Mouse (Mus musculus) spleen, adult 2 months (tissue): ENCODE data around the gene Sectm1a. TPM values are rescaled to one million over a fixed set of nuclear protein-coding genes. Genes with fewer than 3 reads are reported as not detected.

ENCODE experiments used
- DNase-seq, 2 experiments: peaks; one replicate each; pipeline versions ENCODE4 v3.0.0 to v3.0.0-alpha.2; 2012 to 2021; ENCODE audit warnings: low spot score in 2 of 2, low read depth in 1 of 2
- H3K27ac ChIP-seq: fragments of 200-500 bp; 2 replicates; pipeline ENCODE4 v1.5.1; 2012; ENCODE audit warnings: low read length, inconsistent platforms; ENCODE audit not compliant: insufficient read depth
- H3K27me3 ChIP-seq: fragments of 200-500 bp; 2 replicates; pipeline ENCODE4 v1.6.1; 2012; ENCODE audit warnings: mild to moderate bottlenecking, moderate library complexity, low read length, inconsistent platforms; ENCODE audit not compliant: control insufficient read depth, insufficient read depth
- H3K36me3 ChIP-seq: fragments of 200-500 bp; 2 replicates; pipeline ENCODE4 v1.6.1; 2012; ENCODE audit warnings: mild to moderate bottlenecking, low read length, inconsistent platforms; ENCODE audit not compliant: control insufficient read depth, insufficient read depth
- H3K4me1 ChIP-seq: fragments of 200-500 bp; 2 replicates; pipeline ENCODE4 v1.6.1; 2011; ENCODE audit warnings: inconsistent platforms; ENCODE audit not compliant: control insufficient read depth, insufficient read depth, insufficient read length
- H3K4me3 ChIP-seq: fragments of 200-500 bp; 2 replicates; pipeline ENCODE4 v1.5.1; 2011; ENCODE audit warnings: mild to moderate bottlenecking, inconsistent platforms; ENCODE audit not compliant: insufficient read depth, insufficient read length; ENCODE audit errors: extremely low read depth
- CTCF ChIP-seq: fragments of 200-500 bp; IDR thresholded peaks from 2 replicates; pipeline ENCODE4 v1.5.1; 2011; ENCODE audit warnings: mild to moderate bottlenecking, inconsistent platforms; ENCODE audit not compliant: insufficient read depth, insufficient read length, insufficient replicate concordance; ENCODE audit errors: extremely low read depth
- POLR2A ChIP-seq: fragments of 200-500 bp; IDR thresholded peaks from 2 replicates; pipeline ENCODE4 v1.6.1; 2011; ENCODE audit warnings: low read depth, low read length, inconsistent platforms
- WGBS: fragments of 180-500 bp; shearing (Covaris S2); methylation state at CpG from one replicate; pipeline ENCODE4 v1.1.7; 2018; 5-methylcytosine and 5-hydroxymethylcytosine counted together
- polyA plus RNA-seq: library from polyadenylated mRNA; depleted of rRNA; stranded (reverse); fragments of >200 nt; gene quantifications from 2 replicates; pipeline ENCODE4 v1.2.3, GENCODE M21; 2012

The Sectm1a gene
- polyA plus RNA-seq, 1 experiment, result 5.0 TPM

DNA sequence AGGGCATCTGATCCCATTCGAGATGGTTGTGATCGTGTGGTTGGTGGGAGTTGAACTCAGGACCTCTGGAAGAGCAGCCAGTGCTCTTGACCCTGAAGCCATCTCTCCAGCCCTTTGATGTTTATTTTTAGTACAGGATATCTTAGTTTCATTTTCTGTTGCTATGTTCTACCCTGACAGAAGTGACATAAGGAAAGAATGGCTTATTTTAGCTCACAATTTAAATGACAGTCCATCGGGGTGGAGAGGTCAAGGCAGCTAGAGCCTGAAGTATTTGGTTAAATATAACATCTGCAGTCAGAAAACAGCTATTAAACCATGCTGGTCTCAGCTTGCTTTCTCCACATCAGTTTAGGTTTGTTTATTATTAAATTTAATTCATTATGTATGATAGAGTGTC lies 40.1 kb upstream of the Sectm1a start:
- Histone ChIP-seq H3K36me3 (no peaks in the 10 kb centered on the region), H3K4me1 (no peaks in the 10 kb centered on the region), H3K27me3 (no peaks in the 10 kb centered on the region), H3K4me3 (no peak overlapping the region), H3K27ac (no peak overlapping the region)
- TF ChIP-seq POLR2A (no peak), CTCF (no peak)
- DNase-seq, result no peak
- WGBS, result 49% methylated on average over 3 of the region's 3 CpGs

DNA sequence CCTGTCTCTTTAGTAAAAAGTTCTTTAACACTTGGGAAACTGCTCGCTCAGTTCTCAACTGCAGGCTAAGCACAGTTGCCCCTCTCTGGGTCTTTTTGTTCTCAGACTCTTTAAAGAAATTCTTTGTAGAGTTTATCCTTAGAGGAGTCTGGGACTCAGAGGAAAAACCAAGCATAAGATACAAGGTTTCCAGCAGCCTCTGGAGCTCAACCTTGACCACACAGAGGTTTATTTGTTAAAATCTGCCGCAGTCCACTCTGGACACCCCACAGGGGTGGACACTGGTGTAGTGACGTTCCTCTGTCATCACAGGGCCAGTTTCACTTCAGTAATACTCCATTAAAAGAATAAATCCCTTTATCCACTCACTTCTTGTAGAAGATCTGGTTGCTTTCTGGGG lies 37.6 kb upstream of the Sectm1a start, which contains the start of gene Tex19.2:
Gene Tex19.2 (minus strand): TSS at position 101 of the 400 bp plus-strand sequence.
- WGBS, result 86% methylated on average over 3 of the region's 3 CpGs
- H3K27me3 ChIP-seq, result no peaks in the 10 kb centered on the region
- no peak for DNase-seq
- TF ChIP-seq CTCF (no peak), POLR2A (no peak)
- H3K36me3 ChIP-seq, result no peaks in the 10 kb centered on the region
- H3K4me1 ChIP-seq, result no peaks in the 10 kb centered on the region
- H3K27ac ChIP-seq, result no peak within 1 kb of the TSS
- no peak within 1 kb of the TSS for H3K4me3 ChIP-seq

DNA sequence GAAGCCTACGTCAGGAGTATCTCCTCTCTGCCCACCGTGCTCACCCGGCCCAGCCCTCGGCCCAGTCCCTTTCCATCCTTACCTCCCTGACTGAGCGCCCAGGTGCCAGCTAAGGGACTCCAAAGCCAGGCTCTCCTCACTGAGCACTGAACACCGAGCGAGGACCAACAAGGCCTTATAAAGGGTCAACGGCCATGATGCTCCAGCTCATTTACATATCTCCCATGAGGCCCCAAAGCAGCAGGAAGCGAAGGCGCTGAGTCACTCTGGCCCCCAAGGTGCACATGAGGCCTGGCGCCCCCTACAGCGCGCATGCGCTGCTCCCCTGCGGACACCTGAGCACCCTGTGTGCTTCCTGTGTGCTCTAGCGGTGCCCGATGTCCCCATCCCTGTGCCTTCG lies 37.1 kb upstream of the Sectm1a start:
- Histone ChIP-seq H3K36me3 (no peaks in the 10 kb centered on the region), H3K27ac (no peak overlapping the region), H3K4me3 (no peak overlapping the region), H3K27me3 (no peaks in the 10 kb centered on the region), H3K4me1 (no peaks in the 10 kb centered on the region)
- no peak for TF ChIP-seq CTCF
- TF ChIP-seq POLR2A, result no peak
- no peak for DNase-seq
- 89% methylated on average over 18 of the region's 18 CpGs for WGBS

DNA sequence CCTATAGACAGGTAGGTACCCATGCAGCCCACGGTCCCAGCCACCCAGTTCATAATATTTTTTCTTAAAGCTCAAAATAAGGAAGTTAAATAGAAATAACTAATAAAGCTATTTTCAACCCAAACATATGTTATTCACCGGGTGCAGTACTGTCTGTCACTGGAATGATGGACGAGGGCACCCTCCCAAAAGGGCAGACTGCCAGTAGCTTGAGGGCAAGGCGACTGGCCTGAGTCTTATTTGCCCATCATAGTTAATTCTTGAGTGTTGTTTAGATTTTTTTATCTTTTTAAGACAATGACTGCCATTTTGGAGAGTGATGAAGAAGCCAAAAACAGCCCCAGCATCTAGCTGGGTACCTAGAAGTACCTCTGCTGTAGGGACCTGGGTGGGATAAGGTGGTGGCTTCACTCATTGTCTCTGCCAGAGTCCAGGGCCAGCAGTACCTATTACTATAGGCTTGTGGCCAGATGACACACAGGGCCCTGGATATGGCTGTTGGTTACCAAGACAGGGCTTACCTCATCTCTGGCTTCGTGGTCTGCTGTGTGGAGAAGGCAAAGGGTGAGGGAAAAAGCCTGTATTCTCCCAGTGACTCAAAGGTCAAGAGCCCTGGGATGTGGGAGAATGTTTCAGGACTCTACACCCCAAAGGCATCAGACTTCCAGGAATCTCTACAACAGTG lies 31.2 kb upstream of the Sectm1a start:
- H3K27ac ChIP-seq, result no peak overlapping the region
- no peaks in the 10 kb centered on the region for H3K4me1 ChIP-seq
- no peak overlapping the region for H3K4me3 ChIP-seq
- TF ChIP-seq POLR2A, result no peak
- no peak for TF ChIP-seq CTCF
- WGBS, result 49% methylated on average over 5 of the region's 5 CpGs
- H3K36me3 ChIP-seq, result no peaks in the 10 kb centered on the region
- DNase-seq, result no peak
- H3K27me3 ChIP-seq, result no peaks in the 10 kb centered on the region

DNA sequence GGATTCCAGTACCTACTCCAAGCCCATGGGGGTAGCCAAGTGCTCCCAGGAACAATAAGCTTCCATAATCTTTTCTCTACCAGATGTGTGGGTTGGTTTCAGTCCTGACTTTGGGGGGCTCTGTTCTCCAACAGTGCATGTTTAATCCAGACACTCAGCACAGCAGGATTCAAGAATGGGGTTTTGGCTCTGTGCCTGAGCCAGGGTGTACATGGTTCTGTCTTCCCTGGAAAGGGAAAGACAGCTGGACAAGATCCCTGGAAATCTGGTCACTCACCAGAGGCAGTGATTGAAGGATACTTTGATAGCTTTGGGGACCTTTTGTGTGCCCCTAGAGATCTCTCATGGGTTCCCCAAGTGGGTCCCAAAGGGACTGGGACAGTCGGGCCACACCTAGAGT lies 30.6 kb upstream of the Sectm1a start:
- H3K4me3 ChIP-seq, result no peak overlapping the region
- H3K27ac ChIP-seq, result no peak overlapping the region
- no peak for DNase-seq
- no peaks in the 10 kb centered on the region for H3K4me1 ChIP-seq
- no peaks in the 10 kb centered on the region for H3K27me3 ChIP-seq
- no peak for TF ChIP-seq POLR2A
- no peak for TF ChIP-seq CTCF
- no peaks in the 10 kb centered on the region for H3K36me3 ChIP-seq
- WGBS, result 57% methylated on average over 1 of the region's 1 CpGs

DNA sequence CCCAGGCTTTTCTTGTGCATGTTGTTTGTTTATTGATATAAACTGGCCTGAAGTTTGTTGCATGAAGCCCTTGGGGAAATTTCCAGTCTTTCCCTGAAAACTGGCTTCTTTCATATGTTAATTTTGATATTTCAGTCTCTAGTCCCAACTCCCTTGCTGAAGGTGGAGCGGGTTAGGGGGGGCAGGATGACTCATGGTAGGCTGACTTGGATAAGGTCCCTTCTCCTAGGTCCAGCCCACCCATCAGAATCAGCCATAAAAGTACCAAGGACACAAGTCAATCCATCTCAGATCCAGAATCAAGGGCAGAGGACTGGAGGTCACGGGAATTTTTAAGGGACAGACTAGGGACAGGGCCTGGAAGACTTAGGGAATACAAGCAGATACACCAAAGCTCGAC lies 30.0 kb upstream of the Sectm1a start:
- no peak overlapping the region for H3K4me3 ChIP-seq
- 93% methylated on average over 3 of the region's 3 CpGs for WGBS
- TF ChIP-seq CTCF (no peak), POLR2A (no peak)
- H3K27me3 ChIP-seq, result no peaks in the 10 kb centered on the region
- no peak overlapping the region for H3K27ac ChIP-seq
- DNase-seq, result no peak
- H3K36me3 ChIP-seq, result no peaks in the 10 kb centered on the region
- no peaks in the 10 kb centered on the region for H3K4me1 ChIP-seq

DNA sequence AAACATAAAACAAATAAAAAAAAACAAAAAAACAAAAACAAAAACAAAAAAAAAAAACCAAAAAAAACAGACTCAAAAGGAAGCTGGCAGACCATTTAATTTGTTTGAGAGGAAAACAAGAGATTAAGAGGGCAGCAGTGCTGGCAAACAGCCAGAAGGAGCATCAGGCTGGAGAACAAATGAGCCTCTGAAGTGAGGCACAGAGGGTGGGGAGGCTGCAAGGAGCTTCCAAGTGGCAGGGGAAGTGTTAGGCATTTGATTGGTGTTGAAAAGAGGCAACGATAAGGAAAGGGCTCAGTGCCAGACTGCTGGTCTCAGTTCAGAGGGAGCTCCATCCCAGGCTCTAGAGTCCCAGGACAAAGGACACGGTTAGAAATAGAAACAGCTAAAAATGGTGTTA lies 29.0 kb upstream of the Sectm1a start:
- DNase-seq, result no peak

More for the DNA sequence above, 29.0 kb upstream of the Sectm1a start:
- H3K27me3 ChIP-seq, result no peaks in the 10 kb centered on the region
- WGBS, result 41% methylated on average over 2 of the region's 2 CpGs
- H3K4me3 ChIP-seq, result no peak overlapping the region
- no peaks in the 10 kb centered on the region for H3K36me3 ChIP-seq
- H3K4me1 ChIP-seq, result no peaks in the 10 kb centered on the region
- no peak overlapping the region for H3K27ac ChIP-seq
- TF ChIP-seq CTCF (no peak), POLR2A (no peak)
